Mouse (Mus musculus) leukemia stem cell, adult 10-12 weeks (primary cell): Measurements from ENCODE around the gene Plxna2. TPM values are rescaled to one million over a fixed set of nuclear protein-coding genes. Genes with fewer than 3 reads are reported as not detected.

ENCODE experiments used
- polyA plus RNA-seq: library from polyadenylated mRNA; stranded (reverse); fragments of >175 nt; gene quantifications from 2 replicates; pipeline ENCODE4 v1.2.3, GENCODE M21; 2012; ENCODE audit warnings: low replicate concordance

Plxna2 gene
- 0.51 and 3.1 TPM in 2 replicates for polyA plus RNA-seq

GRCm38 (mm10) chr1:194617918-194618317 is at the start of gene Plxna2:
Gene Plxna2 (plus strand): TSS chr1:194618218.

